Mouse (Mus musculus) heart, postnatal 25 days (tissue): ENCODE results near the gene Cyp4a31. TPM values are rescaled to one million over a fixed set of nuclear protein-coding genes. Genes with fewer than 3 reads are reported as not detected.
"Not testable (repeated sequence)": the region's sequence is repeated elsewhere in the genome, so short reads cannot be mapped to it uniquely, and the experiment has no call there.

ENCODE experiments used
- DNase-seq: peaks from one replicate; pipeline ENCODE4 v3.0.0; 2022; ENCODE audit warnings: low spot score
- intact Hi-C: fragments of 180-260 bp; cut with DNase I; formaldehyde crosslinking; loops from one replicate; pipeline ENCODE4 v1.15.1; 2025
- total RNA-seq, 2 experiments: library from RNA; stranded (reverse); gene quantifications; 2 replicates each; pipeline ENCODE4 v1.2.3; 2021

The Cyp4a31 gene
- total RNA-seq, result not detected

DNA sequence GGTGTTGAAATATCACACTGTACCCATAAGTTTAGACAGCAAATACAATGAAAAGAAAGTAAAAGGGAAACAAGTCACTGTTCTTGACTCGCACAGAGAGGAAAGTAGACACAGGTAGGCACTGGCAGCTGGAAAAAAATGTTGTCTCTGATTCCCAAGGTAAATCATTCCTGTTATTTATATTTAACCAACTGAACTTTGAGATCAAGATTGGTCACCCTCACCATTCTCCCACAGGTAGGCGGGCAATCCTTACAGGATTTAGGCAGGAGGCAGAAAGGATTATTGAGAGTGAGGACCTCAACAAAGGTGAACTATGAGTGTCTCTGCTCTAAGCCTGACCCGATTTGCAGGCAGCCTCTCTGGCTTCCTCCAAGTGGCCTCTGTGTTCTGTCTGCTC lies at the start of gene Cyp4a31:
TSS of gene Cyp4a31 (plus strand) at position 249 of the 400 bp plus-strand sequence.
- no peak for DNase-seq
- intact Hi-C loops, result no loop called here

- DNase-seq, intact Hi-C loops: not testable (repeated sequence)
Measured at GRCm38 (mm10) chr4:115513964-115514363, 49.5 kb upstream of the Cyp4a31 start.

DNA sequence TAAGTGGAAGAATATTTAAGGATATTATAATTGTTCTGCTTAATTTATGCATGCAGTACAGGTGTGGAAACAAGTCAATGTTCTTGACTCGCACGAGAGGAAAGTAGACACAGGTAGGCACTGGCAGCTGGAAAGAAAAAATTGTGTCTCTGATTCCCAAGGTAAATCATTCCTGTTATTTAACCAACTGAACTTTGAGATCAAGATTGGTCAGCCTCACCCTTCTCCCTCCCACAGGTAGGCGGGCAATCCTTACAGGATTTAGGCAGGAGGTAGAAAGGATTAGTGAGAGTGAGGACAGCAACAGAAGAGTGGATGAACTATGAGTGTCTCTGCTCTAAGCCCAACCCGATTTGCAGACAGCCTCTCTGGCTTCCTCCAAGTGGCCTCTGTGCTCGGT lies 45.4 kb upstream of the Cyp4a31 start, which contains the start of gene Cyp4a10:
TSS of gene Cyp4a10 (plus strand) at position 265 of the 400 bp plus-strand sequence.
- DNase-seq, intact Hi-C loops: not testable (repeated sequence)

DNA sequence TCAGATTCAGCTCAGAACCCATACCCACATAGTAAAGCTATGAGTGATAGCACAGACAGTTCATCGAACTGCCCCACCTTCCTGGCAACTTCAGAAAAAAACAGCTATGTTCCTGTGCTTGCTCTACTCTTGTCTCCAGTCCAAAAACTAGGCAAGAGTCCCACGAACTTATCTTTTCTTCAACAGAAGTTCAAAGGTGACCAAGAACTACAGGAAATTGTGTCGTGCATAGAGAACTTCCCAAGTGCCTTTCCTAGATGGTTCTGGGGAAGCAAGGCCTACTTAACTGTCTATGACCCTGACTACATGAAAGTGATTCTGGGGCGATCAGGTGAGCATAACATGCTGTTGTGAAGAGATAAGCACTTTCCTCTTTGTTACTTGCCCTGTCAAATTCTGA lies 44.0 kb upstream of the Cyp4a31 start:
- DNase-seq, result no peak
- intact Hi-C loops, result no loop called here

GRCm38 (mm10) chr4:115521766-115522165 lies 41.7 kb upstream of the Cyp4a31 start:
- intact Hi-C loops, result loop anchor here (5.0 kb wide), 1 partner anchor 81 kb away; the partner anchor contains the start of gene Cyp4a32
- DNase-seq, result no peak

GRCm38 (mm10) chr4:115545101-115545500 lies 18.3 kb upstream of the Cyp4a31 start:
- DNase-seq, result no peak
- intact Hi-C loops, result no loop called here

DNA sequence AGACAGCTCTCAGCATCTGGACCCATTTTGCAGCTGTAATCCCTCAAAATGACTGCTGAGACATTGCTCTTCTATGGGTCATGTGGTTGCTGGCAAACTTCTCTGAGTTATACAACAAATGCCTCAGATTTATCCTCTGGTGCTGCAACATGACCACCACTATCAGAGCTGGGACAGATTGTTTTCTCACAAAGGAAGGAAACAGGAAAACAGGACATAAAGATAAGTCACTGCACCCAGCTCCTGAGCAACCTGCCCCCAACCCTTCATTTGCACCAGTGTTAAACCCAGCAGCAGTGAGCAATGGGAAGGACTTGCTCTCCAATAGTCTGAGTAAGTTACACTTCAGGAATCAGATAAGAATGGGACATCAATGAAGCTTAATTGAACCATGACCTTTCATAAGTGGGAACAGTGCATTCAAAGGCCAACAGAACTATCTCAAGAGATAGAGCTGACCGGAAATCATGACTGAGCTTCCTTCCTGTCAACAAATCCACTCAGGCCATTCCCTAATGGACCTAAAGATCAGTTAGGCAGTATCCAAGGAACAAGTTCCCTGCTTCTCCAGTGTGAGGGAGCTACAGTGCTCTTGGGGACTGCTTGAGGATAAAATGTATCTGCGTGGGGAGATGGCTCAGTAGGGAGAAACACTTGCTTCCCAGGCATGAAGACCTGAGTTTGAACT lies 17.2 kb upstream of the Cyp4a31 start:
- no peak for DNase-seq
- intact Hi-C loops, result no loop called here

GRCm38 (mm10) chr4:115552726-115553125 lies 10.7 kb upstream of the Cyp4a31 start:
- intact Hi-C loops, result no loop called here
- no peak for DNase-seq

DNA sequence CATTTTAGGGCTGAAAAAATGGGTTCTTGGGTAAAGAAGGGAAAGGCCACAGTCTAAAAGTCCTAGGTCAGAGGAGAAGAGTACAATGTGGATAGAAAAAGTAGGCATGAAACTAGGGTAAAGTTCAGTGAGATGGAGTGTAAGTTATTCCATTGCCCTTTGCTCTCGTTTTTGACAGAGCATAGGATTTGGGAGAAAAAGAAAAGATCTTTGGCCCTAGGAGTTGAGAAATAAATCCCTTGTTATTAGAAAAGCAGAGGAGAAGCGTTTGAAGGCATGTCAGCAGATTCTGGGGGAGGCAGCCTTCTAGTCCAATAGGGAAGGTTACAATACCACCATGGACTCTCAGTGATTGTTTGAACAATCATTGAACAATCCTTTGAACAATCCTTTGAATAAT lies 7.9 kb upstream of the Cyp4a31 start:
- no peak for DNase-seq
- intact Hi-C loops, result no loop called here

DNA sequence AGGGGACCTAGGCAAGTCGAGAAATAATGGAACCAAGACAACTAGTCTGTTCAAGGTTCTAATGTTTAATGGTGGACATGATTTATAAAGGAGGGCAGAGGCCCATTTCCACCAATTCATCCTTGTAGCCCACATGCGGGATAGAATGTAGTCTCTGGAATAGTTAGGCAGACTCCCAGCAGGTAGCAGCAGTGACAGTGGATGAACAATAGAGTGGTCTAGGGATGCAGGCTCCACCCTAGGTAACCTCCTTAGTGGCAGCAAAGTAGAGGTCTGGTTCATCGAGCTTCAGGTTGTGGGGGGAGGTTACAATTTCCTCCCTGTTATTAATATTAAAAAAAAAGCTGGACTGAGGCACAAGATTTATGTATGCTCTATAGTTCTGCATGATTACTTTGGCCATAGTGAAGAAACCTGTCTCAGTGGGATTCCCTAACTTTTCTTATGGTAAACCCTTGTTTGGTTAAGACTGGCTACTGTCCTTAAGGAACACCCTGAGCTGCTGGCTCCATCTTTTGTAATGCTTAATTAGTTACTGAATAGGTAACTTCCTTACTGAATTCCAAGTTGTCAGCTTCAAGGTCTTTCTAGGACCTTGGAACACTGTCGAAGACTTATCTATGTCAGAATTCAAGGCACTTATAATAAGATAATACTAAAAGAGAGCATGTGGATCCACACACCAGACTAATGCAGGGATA lies 5.4 kb upstream of the Cyp4a31 start:
- intact Hi-C loops, result no loop called here

DNA sequence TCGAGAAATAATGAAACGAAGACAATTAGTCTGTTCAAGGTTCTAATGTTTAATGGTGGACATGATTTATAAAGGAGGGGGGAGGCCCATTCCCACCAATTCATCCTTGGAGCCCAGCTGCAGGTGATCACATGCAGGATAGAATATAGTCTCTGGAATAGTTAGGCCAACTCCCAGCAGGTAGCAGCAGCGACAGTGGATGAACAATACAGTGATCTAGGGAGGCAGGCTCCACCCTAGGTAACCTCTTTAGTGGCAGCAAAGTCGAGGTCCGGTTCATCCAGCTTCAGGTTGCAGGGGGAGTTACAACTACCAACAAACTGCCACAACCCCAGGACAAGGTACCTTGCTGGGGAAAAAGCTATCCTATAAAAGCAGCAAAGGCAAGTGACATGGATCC lies 2.2 kb upstream of the Cyp4a31 start:
- intact Hi-C loops, DNase-seq: not testable (repeated sequence)

More for the DNA sequence above, 5.4 kb upstream of the Cyp4a31 start:
- DNase-seq, result no peak

GRCm38 (mm10) chr4:115564469-115565225 lies 1.2 kb downstream of the Cyp4a31 start:
- intact Hi-C loops, DNase-seq: not testable (repeated sequence)

- intact Hi-C loops, result no loop called here
Measured at GRCm38 (mm10) chr4:115575255-115575654, 11.8 kb downstream of the Cyp4a31 start.

DNA sequence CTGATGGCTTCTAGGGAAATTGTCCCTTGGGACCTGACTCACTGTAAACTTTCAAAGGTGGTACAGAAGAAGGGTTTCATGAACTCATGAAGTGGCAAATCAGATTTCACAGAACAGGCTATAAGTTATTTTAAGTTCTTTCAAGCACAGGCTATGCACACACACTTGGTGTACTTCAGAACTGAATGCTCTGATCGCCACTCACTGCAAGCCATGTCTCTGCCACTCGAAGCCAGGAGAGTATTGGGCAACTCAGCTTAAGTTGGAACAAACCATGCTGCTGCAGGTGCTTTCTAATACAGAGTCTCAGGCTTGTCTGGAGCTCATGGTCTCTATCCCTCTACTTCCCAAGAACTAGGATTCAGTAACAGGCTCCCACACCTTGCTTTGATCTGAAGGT lies 12.3 kb downstream of the Cyp4a31 start:
- intact Hi-C loops, result no loop called here
- DNase-seq, result no peak

More at GRCm38 (mm10) chr4:115575255-115575654, 11.8 kb downstream of the Cyp4a31 start:
- DNase-seq, result no peak

DNA sequence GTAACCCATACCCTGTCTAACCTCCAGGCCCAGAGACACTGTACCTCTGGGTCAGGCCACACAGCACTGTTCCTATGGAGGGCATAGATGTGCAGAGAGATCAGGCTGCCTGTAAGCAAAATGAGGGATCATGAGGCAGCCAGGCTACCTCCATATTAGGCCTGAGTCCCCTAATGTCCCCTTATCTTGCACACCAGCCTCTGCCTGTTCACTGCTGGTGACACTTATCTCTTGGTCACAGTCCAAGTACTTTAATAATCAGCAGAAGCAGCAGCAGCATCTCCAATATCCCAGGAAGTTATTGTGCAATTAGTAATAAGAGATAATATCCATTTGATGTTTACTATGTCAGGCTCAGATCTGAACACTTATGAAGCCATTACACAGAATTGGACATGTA lies 19.6 kb downstream of the Cyp4a31 start:
- no peak for DNase-seq
- intact Hi-C loops, result no loop called here

GRCm38 (mm10) chr4:115596357-115596756 lies 32.9 kb downstream of the Cyp4a31 start:
- no peak for DNase-seq
- intact Hi-C loops, result no loop called here

DNA sequence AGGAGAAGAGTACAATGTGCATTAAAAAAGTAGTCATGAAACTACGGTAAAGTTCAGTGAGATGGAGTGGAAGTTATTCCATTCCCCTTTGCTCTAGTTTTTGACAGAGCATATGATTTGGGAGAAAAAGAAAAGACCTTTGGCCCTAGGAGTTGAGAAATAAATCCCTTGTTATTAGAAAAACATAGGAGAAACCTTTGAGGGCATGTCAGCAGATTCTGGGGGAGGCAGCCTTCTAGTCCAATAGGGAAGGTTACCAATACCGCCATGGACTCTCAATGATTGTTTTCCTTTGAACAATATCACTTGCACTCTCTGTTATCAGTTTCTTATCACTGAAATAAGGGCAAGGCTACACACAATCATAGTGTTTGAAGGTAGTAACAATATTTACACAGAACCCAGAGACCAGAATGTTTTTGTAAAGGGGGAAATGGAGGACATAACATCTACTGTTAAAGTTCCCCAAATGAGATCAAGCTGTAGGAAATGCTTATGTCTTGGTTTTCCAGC lies 33.4 kb downstream of the Cyp4a31 start:
- intact Hi-C loops, result no loop called here

DNA sequence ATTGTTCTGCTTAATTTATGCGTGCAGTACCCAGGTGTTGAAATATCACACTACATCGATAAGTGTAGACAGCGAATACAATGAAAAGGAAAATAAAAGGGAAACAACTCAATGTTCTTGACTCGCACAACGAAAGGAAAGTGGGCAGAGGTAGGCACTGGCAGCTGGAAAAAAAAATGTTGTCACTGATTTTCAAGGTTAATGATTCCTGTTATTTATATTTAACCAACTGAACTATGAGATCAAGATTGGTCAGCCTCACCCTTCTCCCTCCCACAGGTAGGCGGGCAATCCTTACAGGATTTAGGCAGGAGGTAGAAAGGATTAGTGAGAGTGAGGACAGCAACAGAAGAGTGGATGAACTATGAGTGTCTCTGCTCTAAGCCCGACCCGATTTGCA lies 37.2 kb downstream of the Cyp4a31 start, which contains the start of gene Cyp4a32:
TSS of gene Cyp4a32 (plus strand) at position 359 of the 400 bp plus-strand sequence.
- intact Hi-C loops, result loop anchor here (5.0 kb wide), 1 partner anchor 78 kb away; no protein-coding TSS in a partner anchor
- not testable (repeated sequence) for DNase-seq

More for the DNA sequence above, 33.4 kb downstream of the Cyp4a31 start:
- DNase-seq, result no peak

- intact Hi-C loops, result no loop called here
- no peak for DNase-seq
Measured at GRCm38 (mm10) chr4:115614005-115614404, 50.6 kb downstream of the Cyp4a31 start.

GRCm38 (mm10) chr4:115625560-115625959 lies 62.1 kb downstream of the Cyp4a31 start:
- DNase-seq, intact Hi-C loops: not testable (repeated sequence)
